Mouse (Mus musculus) small intestine, adult 2 months (tissue): ENCODE measurements around the gene Dstn.

Experiments
- CTCF ChIP-seq: fragments of 200-500 bp; IDR thresholded peaks from 2 replicates; pipeline ENCODE4 v1.5.1; 2012; ENCODE audit warnings: low read depth, mild to moderate bottlenecking, control low read depth, inconsistent platforms, low read length, moderate library complexity, mixed read lengths; ENCODE audit not compliant: insufficient replicate concordance, insufficient read length; ENCODE audit errors: extremely low read depth
- POLR2A ChIP-seq: fragments of 200-500 bp; IDR thresholded peaks from 2 replicates; pipeline ENCODE4 v1.6.1; 2012; ENCODE audit warnings: low read depth, mild to moderate bottlenecking, control low read depth, inconsistent platforms, low read length, moderate library complexity

DNA sequence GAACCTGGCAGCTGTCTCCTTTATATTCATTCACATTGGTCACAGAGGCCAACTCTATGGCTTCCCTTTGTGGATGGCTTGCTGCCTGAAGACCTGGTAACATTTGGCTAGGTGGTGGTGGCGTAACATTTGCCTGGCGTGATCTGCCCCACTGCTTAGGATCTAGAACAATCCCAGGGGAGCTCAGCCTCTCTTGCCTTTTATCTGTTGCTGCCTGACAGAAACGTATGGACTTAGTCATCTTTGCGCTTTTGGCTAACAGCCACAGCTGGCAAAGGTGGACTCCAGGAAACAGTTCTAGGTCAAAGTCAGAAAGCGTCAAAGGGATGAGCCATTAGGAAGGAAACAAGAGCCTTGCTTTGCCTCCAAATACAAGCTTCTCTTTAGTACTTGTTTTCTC is 10.2 kb upstream of the Dstn start:
- TF ChIP-seq CTCF = no peak
- TF ChIP-seq POLR2A = no peak
